Mouse (Mus musculus): ENCODE measurements around the gene Tcf21.

Tcf21 gene

DNA sequence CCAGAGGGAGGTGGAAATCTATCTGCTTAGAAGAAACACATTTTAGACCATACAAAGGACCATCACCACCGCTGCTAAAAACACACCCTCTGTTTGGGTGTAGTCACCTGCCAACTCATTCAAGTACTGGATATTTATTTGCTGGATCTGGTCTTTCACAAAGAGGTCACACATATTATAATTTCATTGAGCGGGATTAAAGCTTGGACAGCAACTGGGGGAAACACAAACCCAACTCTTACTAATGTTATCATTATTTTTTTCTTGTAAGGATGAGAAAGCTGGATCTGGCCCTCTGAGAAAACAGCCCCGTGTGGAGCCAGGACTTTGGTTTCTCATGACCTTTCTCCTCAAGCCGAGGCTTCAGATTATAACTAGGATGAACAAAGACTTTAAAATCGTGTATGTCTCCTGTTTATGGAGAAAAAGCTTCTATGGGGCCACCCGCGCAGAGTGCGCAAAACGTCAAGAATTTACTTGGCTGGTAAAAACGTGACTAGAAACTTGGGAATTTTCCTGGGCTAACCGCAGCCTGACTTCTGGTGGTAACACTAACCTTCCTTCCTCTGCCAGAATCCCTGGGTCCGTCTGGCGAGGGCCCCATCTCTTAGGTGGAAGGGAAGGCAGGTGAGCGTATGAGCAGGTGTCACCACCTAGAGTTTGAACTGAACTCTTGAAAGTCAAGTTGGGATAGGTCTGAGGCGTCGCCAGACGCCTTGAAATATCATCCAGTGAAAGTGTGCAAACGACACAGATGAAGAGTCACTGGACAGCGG lies 4.3 kb downstream of the Tcf21 start:
- no peak for DNase-seq (ENCODE audit: low spot score in 2 of 2)

- DNase-seq (ENCODE audit: low spot score in 2 of 2): no peak
These were observed 5.2 kb downstream of the Tcf21 start for GRCm38 (mm10) chr10:22814771-22815170.

DNA sequence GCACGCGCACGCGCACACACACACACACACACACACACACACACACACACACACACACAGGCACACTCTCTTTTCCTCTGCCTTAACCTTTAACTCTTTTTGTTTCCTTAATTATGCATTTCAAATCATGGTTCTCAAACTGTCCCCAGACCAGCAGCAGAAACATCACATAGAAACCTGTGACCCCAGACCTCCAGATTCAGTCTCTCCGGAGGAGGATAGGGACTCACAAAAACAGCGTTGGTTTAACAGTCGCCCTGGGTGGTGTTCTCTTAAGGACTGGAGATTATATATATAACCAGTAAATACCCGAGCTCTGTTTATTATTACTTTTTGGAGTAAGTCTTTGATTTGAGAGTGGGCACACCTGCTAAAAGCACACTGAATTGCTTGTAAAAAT lies 5.7 kb downstream of the Tcf21 start:
- DNase-seq (ENCODE audit: low spot score in 2 of 2): no peak

- no peak for DNase-seq (ENCODE audit: low spot score in 2 of 2)
These were observed 6.5 kb downstream of the Tcf21 start for GRCm38 (mm10) chr10:22813317-22813960.

DNA sequence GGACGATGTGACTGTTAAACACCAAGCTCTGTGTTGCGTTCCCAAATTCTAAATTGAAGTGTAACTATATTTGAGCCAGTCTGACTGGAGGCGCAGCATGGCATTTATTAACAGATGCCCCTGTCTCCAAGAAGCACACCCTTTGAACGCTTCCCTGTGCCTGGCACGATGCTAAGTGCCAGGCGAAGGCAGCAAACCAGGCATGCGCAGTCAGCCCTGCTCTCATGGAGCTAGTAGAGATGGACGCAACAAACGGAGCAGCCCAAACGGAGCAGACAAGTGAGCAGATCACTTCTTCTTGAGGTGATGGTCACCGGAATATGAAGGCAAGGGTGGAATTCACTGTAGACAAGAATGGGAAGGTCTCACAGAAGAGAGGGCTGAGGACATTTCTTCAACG lies 8.1 kb downstream of the Tcf21 start:
- no peak for DNase-seq (ENCODE audit: low spot score in 2 of 2)

DNA sequence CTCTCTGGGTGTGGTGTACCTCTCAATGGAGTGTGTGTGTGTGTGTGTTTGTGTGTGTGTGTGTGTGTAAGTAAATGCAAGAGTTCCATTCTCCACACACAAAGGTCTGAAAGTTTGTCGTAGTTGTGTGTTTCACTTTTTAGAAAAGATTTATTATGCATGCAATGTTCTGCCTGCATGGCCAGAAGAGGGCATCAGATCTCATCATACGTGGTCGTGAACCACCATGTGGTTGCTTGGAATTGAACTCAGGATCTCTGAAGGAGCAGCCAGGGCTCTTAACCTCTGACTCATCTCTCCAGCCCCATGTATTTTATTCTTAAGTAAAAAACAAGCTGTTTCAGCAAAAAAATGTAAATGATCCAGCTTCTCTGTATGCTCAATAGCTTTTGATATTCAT lies 37.3 kb downstream of the Tcf21 start:
- no peak for DNase-seq (ENCODE audit: low spot score in 2 of 2)

DNA sequence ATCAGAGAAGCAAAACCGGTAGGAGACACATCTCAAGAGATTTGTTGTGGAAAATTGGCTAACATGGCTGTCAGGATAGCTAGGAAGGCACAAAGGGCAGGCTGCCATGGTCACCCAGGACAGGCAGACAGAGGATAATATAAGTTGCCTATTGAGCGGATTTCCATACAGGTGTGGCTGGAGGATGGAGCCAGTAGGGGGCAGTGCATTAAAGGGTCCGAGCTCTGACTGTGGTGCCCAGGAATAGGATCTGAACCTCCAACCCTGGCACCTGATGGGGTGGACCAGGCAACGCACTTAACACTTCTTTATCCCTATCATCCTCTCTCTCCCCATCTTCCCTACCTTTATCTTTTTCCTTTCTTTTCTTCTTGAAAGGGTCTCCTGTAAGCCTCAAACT lies 38.5 kb downstream of the Tcf21 start:
- DNase-seq (ENCODE audit: low spot score in 2 of 2): no peak

DNA sequence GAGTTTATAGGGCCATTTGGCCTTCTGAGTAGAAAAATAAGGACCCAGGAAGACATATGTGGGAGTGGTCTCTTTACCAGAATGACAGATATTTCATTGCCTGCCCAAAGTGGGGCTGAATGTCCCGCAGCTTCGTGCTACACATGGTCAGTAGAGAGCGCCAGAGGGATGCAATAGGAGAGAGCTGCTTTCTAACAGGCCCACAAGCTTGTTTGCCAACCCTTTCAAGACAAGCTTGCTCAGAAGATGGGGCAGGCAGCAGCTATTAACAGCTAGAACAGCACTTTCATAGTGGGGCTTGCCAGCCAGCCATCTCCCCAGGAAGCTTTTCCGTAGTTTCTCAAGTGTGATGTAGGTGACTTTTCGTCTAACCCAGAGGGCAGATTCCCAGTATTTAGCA lies 42.0 kb downstream of the Tcf21 start:
- no peak for DNase-seq (ENCODE audit: low spot score in 2 of 2)

DNA sequence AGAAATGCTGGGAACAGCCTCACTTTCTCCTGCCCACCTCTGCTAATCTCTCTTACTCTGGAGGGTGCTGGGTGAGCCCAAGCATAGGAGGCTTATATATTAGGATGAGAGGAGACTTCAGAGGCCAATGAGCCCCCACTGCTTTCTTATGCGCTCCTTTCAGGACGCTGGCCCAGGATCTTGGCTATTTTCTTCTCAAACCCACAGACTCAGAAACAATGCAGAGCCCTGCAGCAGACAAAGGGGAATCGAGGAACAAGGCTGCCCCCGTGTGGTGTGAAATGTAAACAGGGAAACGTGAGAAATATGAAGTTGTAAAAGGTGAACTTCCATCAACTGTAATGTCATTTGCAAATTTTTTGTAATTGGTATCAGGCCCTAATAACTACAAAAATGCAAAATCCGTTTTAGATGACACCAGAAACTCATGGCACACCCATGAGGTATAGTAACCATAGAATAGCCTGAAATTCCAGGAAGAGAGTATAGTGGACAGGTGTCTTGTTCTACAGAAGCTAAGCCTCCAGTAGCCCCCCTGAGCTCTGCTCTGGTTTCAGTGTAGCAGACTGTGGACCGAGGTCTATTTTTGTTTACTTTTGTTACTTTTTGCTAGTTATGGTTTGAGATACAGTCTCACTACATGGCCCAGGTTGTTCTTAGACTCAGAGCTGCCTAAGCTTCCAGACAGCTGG lies 43.8 kb downstream of the Tcf21 start:
- no peak for DNase-seq (ENCODE audit: low spot score in 2 of 2)

- no peak for DNase-seq (ENCODE audit: low spot score in 2 of 2)
These were observed 44.5 kb downstream of the Tcf21 start for GRCm38 (mm10) chr10:22775456-22775855.

- DNase-seq (ENCODE audit: low spot score in 2 of 2): no peak
These were observed 45.3 kb downstream of the Tcf21 start for GRCm38 (mm10) chr10:22774626-22775025.

Measured in spleen, postnatal 14 days (tissue).